Mouse (Mus musculus) layer of hippocampus, postnatal 10 days (tissue): ENCODE data around the gene Theg. TPM values are rescaled to one million over a fixed set of nuclear protein-coding genes. Genes with fewer than 3 reads are reported as not detected.

Source experiments
- DNase-seq, 2 experiments: peaks; one replicate each; pipeline ENCODE4 v3.0.0; 2021; ENCODE audit warnings: low spot score in 2 of 2
- total RNA-seq, 2 experiments: library from RNA; stranded (reverse); gene quantifications; 2 replicates each; pipeline ENCODE4 v1.2.3; 2021

Theg gene
- total RNA-seq, 2 experiments from 2014 or later: not detected

DNA sequence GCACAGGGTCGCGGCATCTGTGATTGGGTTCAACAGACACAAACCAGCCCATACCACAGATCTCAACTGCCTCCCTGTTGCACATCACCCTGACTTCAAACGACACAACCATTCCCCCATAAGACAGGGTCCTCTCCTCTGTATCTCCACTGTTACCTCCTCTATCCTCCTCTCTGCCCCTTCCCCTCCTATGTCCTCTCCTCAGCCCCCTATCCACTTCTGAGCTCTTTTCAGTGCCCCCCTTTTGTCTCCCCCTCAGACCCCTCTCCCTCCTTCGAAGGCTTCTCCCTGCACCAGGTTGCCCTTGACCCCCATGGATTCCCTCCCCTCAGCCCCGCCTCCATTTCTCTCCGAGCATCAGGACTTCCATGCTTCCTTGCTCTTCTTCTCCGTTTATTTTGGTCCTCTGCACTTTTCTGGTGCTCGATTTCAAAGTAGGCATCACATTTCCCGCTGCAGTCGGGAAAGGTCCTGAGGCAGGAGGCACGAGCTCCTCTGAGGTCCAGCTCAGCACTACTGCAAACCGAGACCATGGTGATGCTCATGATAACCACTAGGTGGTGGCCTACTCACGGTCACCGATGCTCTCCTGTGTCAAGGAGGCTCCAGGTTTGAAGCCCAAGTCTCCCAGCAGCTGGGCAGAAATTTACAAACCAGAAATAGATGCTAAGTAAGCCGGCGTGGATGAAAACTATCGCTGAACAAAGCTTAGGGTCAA lies 7.9 kb upstream of the Theg start:
- DNase-seq: peak; percentile 60 to 68

DNA sequence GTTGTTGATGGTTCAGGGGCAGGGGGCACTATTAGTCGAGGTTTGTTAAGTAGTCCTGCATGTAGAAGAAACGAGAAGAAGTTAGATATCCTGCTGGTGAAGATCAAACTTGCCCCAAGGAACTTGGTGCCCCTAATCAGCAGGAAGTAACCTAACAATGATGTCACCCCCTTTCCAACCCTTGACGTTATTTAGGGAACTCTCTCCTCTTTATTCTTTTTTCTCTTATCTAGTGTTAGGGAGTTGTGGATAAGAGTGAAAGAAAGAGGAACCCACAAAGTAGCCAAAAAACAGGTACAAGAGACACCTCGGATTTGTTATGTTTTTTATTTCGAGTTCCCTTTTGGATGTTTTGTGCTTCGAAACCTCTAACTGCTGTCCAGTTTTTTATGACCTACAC lies 7.0 kb upstream of the Theg start:
- DNase-seq: no peak

DNA sequence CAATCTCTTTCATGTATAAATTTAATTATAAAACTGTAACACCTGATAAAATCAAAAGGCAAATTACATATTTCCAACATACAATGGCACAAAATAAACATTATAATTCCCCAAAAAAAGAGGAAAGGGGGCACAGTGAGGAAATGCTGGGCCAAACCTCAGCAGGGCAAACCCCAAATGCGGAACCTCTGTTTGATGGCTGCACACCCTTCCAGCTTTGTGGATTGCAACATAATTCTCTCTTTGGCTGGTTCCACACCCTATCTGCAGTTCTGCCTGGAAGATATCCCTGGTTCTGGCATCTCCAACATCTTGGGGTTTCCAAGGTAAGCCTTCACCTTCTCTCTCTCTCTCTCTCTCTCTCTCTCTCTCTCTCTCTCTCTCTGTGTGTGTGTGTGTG lies 3.6 kb upstream of the Theg start:
- no peak for DNase-seq

DNA sequence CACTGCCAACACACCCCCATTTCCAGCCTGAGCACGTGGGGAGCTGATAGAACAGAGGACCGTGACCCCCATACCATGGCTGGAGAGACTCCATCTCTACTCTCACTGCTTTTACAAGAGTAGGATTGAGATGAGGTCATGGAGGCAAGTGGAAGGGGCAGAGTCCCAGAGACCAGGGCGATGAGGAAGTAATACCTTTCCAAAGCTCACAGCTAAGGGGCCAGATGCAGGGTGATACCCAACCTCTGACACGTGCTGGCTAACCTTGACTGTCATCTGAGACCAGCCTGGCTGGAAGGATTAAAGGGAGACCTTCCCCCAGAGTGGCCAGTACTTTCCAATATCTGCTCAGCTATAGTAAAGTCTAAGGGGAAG lies 608 bp upstream of the Theg start:
- DNase-seq: no peak

DNA sequence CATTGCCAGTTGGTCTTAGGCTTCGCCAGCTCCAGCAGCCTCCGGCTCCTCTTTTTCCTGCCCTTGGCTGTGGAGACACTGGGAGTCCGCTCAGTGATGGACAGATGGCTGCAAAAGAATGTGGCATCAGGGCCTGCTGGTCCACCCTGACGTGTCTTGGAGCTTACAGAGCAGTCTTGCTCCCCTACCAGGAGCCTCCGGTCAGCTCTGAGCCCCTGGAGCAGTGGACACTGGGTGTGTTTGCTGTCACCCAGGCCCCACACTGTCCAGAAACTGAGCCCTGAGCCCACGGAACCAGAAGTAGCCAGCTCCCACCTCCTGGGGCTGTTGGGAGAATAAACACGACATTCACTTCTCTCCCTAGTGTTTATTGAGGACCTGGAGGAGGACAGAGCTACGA lies 888 bp downstream of the Theg start:
- no peak for DNase-seq

DNA sequence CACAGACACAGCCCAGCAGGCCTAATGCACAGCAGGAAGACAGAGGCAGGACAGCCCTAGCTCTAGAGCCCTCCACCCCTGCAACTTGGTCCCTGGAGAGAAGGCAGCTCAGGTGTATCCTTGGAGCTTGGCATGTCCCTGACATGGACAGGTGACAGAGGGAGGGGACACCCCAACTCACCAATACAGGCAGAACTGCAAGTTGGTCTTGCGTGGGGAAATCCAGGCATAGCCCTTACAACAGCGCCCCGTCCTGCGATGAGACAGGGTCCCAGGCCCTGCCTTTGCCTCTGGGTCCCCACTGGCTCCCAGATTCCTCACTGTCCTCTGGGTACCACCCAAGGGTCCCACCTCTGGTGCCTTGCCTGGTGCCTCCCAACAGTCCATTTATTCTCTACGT lies 1.4 kb downstream of the Theg start:
- no peak for DNase-seq

DNA sequence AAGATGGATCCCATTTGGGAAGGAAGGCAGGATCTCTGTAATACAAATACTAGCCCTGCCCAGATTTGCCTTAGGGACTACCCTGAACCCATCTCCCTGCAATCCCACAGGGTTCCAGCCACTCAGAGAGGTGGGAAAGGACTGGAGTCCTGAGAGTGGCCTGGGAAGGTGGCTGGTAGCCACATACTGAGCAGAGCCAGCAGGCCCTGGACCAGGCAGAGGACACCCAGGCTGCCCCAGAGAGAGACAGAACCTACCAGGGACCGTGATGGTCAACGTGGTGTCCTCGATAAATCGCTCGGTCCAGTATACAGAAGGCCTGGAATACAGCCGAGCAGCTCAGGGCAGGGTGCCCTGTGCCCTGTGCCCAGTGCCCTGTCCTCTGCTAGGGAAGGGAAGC lies 2.0 kb downstream of the Theg start:
- no peak for DNase-seq

DNA sequence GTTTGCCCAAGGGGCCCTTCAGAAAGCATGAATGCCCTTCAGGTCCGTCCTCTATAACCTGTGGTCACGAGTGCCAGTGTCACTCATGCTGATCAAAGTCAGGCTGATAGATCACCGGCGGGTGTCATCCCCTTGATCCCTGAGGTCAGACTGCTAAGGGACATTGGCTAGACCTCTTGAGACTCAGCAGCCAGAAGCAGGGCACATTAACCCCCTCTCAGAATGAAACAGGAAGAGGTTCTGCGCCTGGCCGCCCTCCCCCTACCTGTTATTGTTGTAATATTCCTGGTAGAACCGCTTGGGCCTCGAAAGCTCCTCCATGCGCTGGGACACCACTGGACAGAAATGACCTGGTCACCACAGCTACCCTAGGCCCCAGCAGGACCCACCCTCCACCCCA lies 2.7 kb downstream of the Theg start:
- no peak for DNase-seq

DNA sequence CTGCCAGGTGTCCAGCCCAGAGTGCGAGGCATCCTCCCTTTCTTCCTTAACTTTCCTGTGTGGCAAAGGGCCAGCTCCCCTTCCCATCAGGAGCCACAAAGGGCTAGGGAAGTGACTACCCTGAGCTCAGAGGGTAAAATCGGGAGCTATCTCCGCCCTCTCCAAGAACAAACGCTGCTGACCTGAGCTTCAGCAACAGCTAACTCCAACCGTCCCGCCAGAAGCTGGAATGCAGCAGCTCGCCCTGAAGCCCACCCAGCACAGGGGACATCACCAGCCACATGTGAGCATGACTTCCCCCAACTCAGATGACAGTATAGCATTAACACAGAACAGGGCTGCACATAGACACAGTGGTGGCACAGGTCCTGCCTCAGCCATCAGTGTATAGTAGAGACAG lies 3.1 kb downstream of the Theg start:
- no peak for DNase-seq

DNA sequence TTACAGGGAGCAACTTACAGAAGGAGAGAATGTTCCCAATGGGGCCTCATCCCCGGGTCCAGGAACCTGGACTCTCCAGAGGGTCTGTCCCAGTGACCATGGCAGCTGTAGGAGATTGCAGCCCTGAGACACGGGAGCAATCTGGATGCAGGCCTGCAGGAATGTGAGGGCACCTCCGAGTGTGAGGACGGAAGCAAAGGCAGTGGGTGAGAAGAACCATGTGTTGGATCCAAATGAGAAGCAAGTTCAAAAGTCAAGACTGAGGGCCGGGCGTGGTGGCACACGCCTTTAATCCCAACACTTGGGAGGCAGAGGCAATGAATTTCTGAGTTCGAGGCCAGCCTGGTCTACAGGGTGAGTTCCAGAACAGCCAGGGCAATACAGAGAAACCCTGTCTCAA lies 5.6 kb downstream of the Theg start:
- DNase-seq: no peak

DNA sequence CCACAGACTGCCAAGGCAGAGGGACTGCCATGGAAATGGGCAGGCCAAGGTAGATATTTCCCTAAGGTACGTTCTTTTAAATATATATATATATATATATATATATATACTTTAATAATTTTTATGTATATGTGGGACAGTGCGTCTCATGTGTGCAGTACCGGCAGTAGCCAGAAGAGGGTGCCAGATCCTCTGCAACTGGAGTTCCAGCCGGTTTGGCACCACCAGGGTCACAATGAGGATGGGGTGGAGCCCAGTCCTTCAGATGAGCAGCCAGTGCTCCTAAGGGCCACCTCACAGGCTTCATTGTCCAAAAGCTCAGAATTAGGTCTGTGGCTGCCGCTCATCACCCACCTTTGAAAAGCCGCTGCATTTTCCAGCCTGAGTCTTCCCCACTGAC lies 6.3 kb downstream of the Theg start:
- DNase-seq: peak; percentile 76 to 78

DNA sequence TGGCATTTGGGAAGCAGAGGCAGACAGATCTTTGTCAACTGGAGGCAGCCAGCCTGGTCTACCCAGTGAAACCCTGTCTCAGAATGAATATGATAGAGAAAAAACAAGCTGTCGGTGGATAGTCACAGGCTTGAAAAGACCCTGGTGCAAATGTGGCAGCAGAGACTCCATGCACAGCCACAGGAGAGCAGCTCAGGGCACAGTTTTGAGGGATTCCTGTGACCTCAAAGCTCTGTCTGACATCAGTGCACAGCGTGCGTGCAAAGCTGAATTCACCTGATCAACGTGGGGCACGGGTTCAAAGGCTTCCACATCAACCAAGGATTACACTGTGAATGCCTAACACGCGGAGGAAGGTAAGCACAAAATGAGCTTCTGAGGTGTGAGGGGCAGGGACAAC lies 6.8 kb downstream of the Theg start:
- no peak for DNase-seq

DNA sequence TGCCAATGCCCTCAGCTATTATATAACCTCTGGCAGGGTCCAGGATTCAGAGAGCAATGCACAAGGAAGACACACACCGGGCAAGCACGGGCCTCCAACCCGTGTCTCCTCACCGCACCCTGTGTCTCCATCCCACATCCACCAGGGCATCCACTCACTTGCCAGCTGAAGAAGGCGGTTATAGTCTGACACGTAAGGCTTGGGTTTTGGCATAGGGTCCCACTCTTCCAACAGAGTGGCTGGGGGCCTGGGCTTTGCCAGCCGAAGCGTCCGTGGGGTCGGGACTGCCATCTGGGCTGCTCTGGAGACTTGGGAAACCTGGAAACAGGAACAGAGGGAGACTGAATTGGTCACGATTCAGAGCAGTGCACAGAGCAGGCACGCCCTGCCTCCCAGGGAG lies 7.3 kb downstream of the Theg start:
- no peak for DNase-seq

DNA sequence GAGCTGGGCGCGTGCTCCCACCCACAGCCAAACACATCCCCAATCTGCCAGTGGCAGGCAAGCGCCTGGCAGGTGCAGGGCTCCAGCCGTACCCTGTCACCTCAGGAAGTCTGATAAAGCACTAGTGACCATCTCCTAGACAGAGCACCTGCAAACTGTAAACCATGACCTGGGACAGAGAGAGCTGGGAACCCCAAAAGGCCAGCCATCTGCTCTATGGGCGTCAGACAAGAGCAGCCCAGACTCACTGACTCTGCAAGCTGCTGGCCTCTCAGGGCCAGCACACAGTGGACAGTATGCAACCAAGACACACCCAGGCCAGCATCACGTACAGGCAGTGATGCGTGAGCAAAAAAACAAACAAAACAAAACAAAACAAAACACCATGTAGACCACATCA lies 8.2 kb downstream of the Theg start:
- no peak for DNase-seq

DNA sequence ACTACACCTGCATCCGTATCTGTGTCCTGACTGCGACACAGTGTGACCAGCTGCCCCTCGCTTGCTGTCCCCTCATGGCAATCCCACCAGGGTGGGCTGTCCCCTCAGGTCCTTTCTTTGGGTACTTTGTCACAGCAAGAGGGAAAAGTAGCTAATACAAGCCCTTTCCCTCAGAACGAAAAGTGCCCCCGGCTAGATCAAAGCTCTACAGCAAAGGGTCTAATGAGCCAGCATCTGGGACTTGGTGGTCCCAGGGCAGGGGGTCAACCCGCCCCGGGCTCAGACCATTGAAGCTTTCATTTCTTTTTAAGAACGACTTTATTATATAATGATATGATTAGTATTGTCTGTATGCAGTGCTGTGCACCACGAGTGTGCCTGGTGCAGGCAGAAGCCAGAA lies 8.9 kb downstream of the Theg start:
- DNase-seq: no peak

DNA sequence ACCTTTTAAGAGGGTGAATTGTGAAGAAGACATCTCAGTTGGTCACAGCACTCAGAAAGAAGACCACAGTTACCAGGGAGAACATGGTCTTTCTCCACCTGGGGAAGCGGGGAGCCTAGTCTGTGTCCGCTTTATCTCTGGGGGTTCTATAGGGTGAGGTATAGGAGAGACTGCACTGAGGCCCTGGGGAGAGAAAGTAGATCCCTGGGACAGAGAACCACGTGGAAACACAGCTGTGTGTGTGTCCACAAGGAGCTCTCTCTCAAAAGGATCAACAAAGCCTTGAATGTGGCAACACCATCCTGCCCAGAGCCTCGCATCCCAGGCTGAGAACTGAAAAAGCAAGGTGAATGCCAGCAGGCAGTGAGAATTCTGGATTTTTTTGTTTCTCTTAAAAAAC lies 9.8 kb downstream of the Theg start:
- DNase-seq: no peak

DNA sequence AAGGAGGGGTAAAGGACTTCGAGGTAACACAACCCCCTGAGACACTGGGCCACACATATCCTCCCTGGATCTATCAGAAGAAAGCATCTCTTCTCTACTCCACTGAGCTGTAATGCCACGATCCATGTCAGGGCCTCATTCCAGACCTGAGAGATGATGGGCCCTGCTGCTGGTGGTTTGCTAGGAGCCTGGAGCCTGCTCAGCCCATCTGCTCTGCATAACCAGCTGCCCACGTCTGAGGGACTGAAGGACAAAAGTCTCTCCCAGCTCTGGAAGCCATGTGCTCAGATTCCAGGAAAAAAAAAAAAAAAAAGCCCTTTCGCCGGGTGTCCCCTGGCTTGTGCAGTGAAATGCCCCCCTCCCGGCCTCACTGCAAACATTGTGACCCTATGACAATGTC lies 11.4 kb downstream of the Theg start:
- DNase-seq: no peak

DNA sequence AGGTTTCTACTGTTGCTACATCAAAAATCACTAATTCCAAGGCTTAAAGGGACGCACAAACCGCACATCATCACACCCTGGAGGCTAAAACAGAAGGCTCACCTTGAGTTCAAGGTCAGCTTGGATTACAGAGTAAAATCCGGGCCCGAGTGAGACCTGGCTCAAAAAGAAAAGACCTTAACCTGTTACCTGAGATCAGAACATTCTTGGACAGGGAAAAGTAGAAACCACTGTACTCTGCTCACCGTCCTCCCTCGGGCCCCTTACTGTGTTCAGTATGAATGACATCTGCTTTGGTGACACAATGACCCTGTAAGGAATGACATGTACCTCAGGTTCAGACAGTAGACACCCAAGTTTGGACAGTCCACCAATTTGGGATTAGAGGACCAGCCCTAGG lies 12.3 kb downstream of the Theg start:
- DNase-seq: no peak

DNA sequence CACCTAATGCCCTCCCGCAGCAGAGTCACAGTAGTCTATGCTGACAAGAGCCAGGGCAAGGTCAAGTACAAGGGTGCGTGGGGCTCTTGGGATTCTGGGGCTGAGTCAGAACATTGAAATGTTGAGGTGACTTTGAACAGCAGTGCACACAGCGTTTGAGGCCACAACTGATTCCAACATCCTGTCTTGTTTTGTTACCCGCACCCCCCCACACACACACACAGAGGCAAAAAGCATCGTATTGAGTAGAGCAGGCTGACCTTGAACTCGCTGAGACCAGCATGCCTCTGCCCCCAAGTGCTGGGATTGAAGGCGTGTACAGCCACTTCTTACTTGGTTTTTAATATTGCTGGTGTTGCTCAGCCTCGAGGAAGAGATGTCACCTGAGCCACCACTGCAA lies 12.8 kb downstream of the Theg start:
- peak in 1 of 2 experiments; percentile 3 for DNase-seq

DNA sequence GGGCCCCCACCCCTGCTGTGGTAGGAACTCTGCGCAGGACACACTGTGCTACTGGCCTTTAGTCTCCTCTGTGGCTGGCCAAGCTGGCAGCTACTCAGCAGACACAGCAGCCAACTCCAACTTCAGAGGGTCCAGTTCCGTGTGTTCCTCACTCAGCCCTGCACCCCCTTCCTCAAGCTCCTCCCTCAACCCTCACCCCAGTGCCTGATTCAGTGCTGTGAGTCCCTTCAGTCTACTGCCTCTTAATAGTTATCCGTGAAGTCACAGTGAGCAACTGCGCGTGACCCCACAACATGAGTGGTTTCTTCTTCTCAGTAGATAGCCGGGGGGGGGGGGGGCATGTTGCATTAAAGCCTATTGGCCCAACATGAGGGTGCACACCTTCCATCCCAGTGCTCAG lies 13.5 kb downstream of the Theg start:
- no peak for DNase-seq

DNA sequence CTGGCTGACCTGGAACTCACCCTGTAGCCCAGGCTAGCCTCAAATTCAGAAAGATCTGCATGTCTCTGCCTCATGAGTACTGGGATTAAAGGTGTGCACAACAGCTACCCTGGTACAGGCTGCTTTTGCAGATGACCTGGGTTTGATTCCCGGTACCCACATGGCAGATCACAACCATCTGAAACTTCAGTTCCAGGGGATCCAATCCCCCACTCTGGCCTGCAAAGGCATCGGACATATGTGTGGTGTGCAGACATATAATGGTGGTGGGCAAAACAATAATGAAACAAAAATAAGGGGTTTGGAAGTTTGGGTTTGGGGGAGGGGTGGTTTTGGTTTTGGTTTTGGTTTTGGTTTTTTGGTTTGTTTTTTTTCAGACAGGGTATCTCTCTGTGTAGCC lies 15.8 kb downstream of the Theg start:
- peak in 1 of 2 experiments; percentile 4 for DNase-seq

DNA sequence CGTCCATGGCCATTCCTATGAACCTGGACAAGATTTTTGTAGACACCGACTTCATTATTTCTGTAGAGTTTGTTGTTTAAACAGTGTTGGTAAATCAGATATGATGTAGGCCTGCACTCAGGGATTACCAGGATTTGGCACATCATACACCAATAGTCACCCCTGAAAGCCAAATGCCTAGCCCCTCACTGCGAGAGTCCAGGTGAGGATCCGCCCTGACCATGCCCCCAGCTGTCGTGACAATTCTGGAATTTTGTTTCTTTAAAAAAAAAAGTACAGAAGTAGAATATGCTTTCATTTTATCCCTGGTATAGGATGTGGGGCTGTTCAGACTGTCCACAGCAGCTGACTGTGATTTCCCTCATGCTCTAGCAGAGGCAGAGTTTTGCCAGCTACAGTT lies 17.2 kb downstream of the Theg start:
- DNase-seq: peak in 1 of 2 experiments; percentile 5

DNA sequence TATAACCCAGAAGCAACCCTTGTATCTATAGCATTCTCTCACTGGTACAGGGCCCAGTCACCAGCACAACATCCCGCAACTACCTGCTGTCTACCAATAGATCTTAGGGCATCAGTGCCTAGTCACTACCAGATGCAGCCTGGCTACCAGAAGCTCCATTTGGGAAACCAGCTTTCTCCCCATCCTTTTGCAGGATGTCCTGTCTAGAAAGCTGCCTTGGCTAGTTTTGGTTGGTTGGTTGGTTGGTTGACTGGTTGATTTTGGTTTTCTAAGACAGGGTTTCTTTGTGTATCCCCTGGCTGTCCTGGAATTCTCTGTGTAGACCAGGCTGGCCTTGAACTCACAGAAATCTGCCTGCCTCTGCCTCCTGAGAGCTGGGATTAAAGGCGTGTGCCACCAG lies 27.4 kb downstream of the Theg start:
- no peak for DNase-seq

DNA sequence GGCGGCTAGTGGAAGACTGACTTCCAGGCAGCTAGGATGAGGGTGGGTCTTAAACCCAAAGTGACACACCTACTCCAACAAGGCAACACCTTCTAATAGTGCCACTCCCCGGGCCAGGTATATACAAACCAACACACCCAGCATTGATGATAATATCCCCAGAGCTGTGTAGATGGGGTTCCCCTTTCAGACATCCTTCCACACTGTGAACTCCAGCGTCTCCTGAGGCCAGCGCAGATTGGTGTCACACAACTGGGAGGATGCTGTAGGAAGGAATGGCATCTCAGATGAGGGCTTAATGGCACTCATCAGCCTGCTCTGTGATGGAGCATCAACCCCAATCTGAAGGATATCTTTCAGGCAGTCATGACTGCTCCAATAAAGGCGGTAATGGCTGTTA lies 29.6 kb downstream of the Theg start:
- peak in 1 of 2 experiments; percentile 5 for DNase-seq
